Mouse (Mus musculus) neural tube, embryonic 15.5 days (tissue): ENCODE results near the gene Itgb7. TPM values are rescaled to one million over a fixed set of nuclear protein-coding genes. Genes with fewer than 3 reads are reported as not detected.

Experiments
- ATAC-seq: fragments of 200-750 bp; cut with Nextera tagmentation; 2 replicates; pipeline ENCODE4 v1.8.0; 2017; ENCODE audit warnings: mild to moderate bottlenecking, moderate TSS enrichment, moderate library complexity; ENCODE audit not compliant: low FRiP score
- H3K27ac ChIP-seq: fragments of 300-500 bp; sonication (generic); replicated peaks from 2 replicates; pipeline ENCODE4 v1.5.1; 2015; ENCODE audit warnings: mild to moderate bottlenecking, inconsistent platforms
- H3K27me3 ChIP-seq: fragments of 300-500 bp; sonication (generic); replicated peaks from 2 replicates; pipeline ENCODE4 v1.6.1; 2015; ENCODE audit warnings: inconsistent platforms
- H3K36me3 ChIP-seq: fragments of 300-500 bp; sonication (generic); 2 replicates; pipeline ENCODE4 v1.6.1; 2015; ENCODE audit warnings: inconsistent platforms
- H3K4me1 ChIP-seq: fragments of 300-500 bp; sonication (generic); 2 replicates; pipeline ENCODE4 v1.6.1; 2015; ENCODE audit warnings: inconsistent platforms
- H3K4me2 ChIP-seq: fragments of 300-500 bp; sonication (generic); 2 replicates; pipeline ENCODE4 v1.6.1; 2015; ENCODE audit warnings: inconsistent platforms, mild to moderate bottlenecking, moderate library complexity
- H3K4me3 ChIP-seq: fragments of 300-500 bp; sonication (generic); replicated peaks from 2 replicates; pipeline ENCODE4 v1.5.1; 2015; ENCODE audit warnings: mild to moderate bottlenecking, inconsistent platforms
- H3K9ac ChIP-seq: fragments of 300-500 bp; sonication (generic); replicated peaks from 2 replicates; pipeline ENCODE4 v1.6.1; 2015; ENCODE audit warnings: mild to moderate bottlenecking, inconsistent platforms
- H3K9me3 ChIP-seq: fragments of 300-500 bp; sonication (generic); replicated peaks from 2 replicates; pipeline ENCODE4 v1.6.1; 2016; ENCODE audit warnings: inconsistent platforms
- WGBS: fragments of 180-500 bp; shearing (Covaris S2); methylation state at CpG from one replicate; pipeline ENCODE4 v1.1.7; 2015; ENCODE audit warnings: mixed read lengths; 5-methylcytosine and 5-hydroxymethylcytosine counted together
- polyA plus RNA-seq: library from polyadenylated mRNA; unstranded; fragments of >200 nt; fragmentation: Nextera tagmentation; extraction: Ambion mirVana; gene quantifications from 2 replicates; pipeline ENCODE4 v1.2.1, GENCODE M21; 2015

Gene Itgb7
- polyA plus RNA-seq, 1 experiment from 2014 or later: 1.1 TPM

GRCm38 (mm10) chr15:102186239-102186638 lies 45.5 kb downstream of the Itgb7 start:
- Histone ChIP-seq H3K27ac (no peak overlapping the region), H3K4me1 (no peaks in the 10 kb centered on the region), H3K9ac (no peak overlapping the region), H3K4me3 (no peak overlapping the region), H3K9me3 (no peaks in the 10 kb centered on the region), H3K4me2 (no peak overlapping the region), H3K27me3 (no peaks in the 10 kb centered on the region), H3K36me3 (peaks cover 8% of the 10 kb centered on the region; the same call in 1 of the 2 replicates)
- 88% methylated on average over 11 of the region's 11 CpGs for WGBS
- no peak for ATAC-seq

GRCm38 (mm10) chr15:102183076-102183475 lies 48.7 kb downstream of the Itgb7 start:
- no peak overlapping the region for H3K4me2 ChIP-seq
- no peak overlapping the region for H3K27ac ChIP-seq
- H3K27me3 ChIP-seq: no peaks in the 10 kb centered on the region
- H3K9me3 ChIP-seq: no peaks in the 10 kb centered on the region
- ATAC-seq: no peak
- no peak overlapping the region for H3K9ac ChIP-seq
- H3K36me3 ChIP-seq: peaks cover 12% of the 10 kb centered on the region; the same call in 1 of the 2 replicates
- 94% methylated on average over 3 of the region's 3 CpGs for WGBS
- H3K4me1 ChIP-seq: no peaks in the 10 kb centered on the region
- H3K4me3 ChIP-seq: no peak overlapping the region

- Histone ChIP-seq H3K27ac (no peak overlapping the region), H3K4me3 (no peak overlapping the region), H3K4me2 (no peak overlapping the region), H3K9ac (no peak overlapping the region), H3K4me1 (no peaks in the 10 kb centered on the region), H3K36me3 (peaks cover 12% of the 10 kb centered on the region; the same call in 1 of the 2 replicates), H3K27me3 (no peaks in the 10 kb centered on the region), H3K9me3 (no peaks in the 10 kb centered on the region)
- no peak for ATAC-seq
- 94% methylated on average over 14 of the region's 14 CpGs for WGBS
Observed at GRCm38 (mm10) chr15:102179924-102180323, 51.8 kb downstream of the Itgb7 start.

- Histone ChIP-seq H3K9ac (no peak overlapping the region), H3K27ac (no peak overlapping the region), H3K9me3 (no peaks in the 10 kb centered on the region), H3K36me3 (0 out of 2 replicates have a peak, but pooled peaks cover 9% of the 10 kb centered on the region), H3K4me1 (no peaks in the 10 kb centered on the region), H3K4me2 (no peak overlapping the region), H3K4me3 (no peak overlapping the region), H3K27me3 (no peaks in the 10 kb centered on the region)
- 81% methylated on average over 9 of the region's 9 CpGs for WGBS
- no peak for ATAC-seq
Observed at GRCm38 (mm10) chr15:102179106-102179505, 52.6 kb downstream of the Itgb7 start.

GRCm38 (mm10) chr15:102178279-102178678 lies 53.5 kb downstream of the Itgb7 start:
- Histone ChIP-seq H3K27me3 (no peaks in the 10 kb centered on the region), H3K27ac (no peak overlapping the region), H3K9me3 (no peaks in the 10 kb centered on the region), H3K9ac (no peak overlapping the region), H3K36me3 (0 out of 2 replicates have a peak, but pooled peaks cover 9% of the 10 kb centered on the region), H3K4me1 (no peaks in the 10 kb centered on the region), H3K4me2 (no peak overlapping the region), H3K4me3 (no peak overlapping the region)
- WGBS: 9% methylated on average over 6 of the region's 6 CpGs
- no peak for ATAC-seq

GRCm38 (mm10) chr15:102177417-102177816 lies 54.3 kb downstream of the Itgb7 start:
- no peak overlapping the region for H3K4me3 ChIP-seq
- no peaks in the 10 kb centered on the region for H3K4me1 ChIP-seq
- no peaks in the 10 kb centered on the region for H3K9me3 ChIP-seq
- H3K36me3 ChIP-seq: 0 out of 2 replicates have a peak, but pooled peaks cover 7% of the 10 kb centered on the region
- no peak overlapping the region for H3K4me2 ChIP-seq
- no peaks in the 10 kb centered on the region for H3K27me3 ChIP-seq
- no peak overlapping the region for H3K27ac ChIP-seq
- no peak overlapping the region for H3K9ac ChIP-seq
- 87% methylated on average over 8 of the region's 8 CpGs for WGBS
- ATAC-seq: no peak

- no peaks in the 10 kb centered on the region for H3K9me3 ChIP-seq
- H3K4me1 ChIP-seq: no peaks in the 10 kb centered on the region
- H3K4me2 ChIP-seq: no peak overlapping the region
- ATAC-seq: no peak
- H3K36me3 ChIP-seq: 0 out of 2 replicates have a peak, but pooled peaks cover 7% of the 10 kb centered on the region
- no peak overlapping the region for H3K4me3 ChIP-seq
- WGBS: 87% methylated on average over 7 of the region's 7 CpGs
- H3K27me3 ChIP-seq: no peaks in the 10 kb centered on the region
- H3K27ac ChIP-seq: no peak overlapping the region
- H3K9ac ChIP-seq: no peak overlapping the region
Observed at GRCm38 (mm10) chr15:102176571-102177316, 55.0 kb downstream of the Itgb7 start.

- no peaks in the 10 kb centered on the region for H3K4me1 ChIP-seq
- WGBS: 90% methylated on average over 16 of the region's 16 CpGs
- no peak overlapping the region for H3K4me2 ChIP-seq
- no peak overlapping the region for H3K27ac ChIP-seq
- H3K9ac ChIP-seq: no peak overlapping the region
- no peak for ATAC-seq
- 0 out of 2 replicates have a peak, but pooled peaks cover 7% of the 10 kb centered on the region for H3K36me3 ChIP-seq
- H3K27me3 ChIP-seq: no peaks in the 10 kb centered on the region
- no peak overlapping the region for H3K4me3 ChIP-seq
- no peaks in the 10 kb centered on the region for H3K9me3 ChIP-seq
Observed at GRCm38 (mm10) chr15:102175736-102176319, 55.9 kb downstream of the Itgb7 start.

GRCm38 (mm10) chr15:102173581-102173980 lies 58.2 kb downstream of the Itgb7 start:
- Histone ChIP-seq H3K36me3 (0 out of 2 replicates have a peak, but pooled peaks cover 3% of the 10 kb centered on the region), H3K27me3 (no peaks in the 10 kb centered on the region), H3K9ac (no peak overlapping the region), H3K9me3 (no peaks in the 10 kb centered on the region), H3K4me3 (no peak overlapping the region), H3K4me1 (no peaks in the 10 kb centered on the region), H3K4me2 (no peak overlapping the region), H3K27ac (no peak overlapping the region)
- 97% methylated on average over 3 of the region's 3 CpGs for WGBS
- no peak for ATAC-seq

- Histone ChIP-seq H3K4me3 (no peak overlapping the region), H3K4me1 (no peaks in the 10 kb centered on the region), H3K36me3 (no peaks in the 10 kb centered on the region), H3K27ac (no peak overlapping the region), H3K9ac (no peak overlapping the region), H3K27me3 (no peaks in the 10 kb centered on the region), H3K9me3 (no peaks in the 10 kb centered on the region), H3K4me2 (no peak overlapping the region)
- ATAC-seq: no peak
- WGBS: 73% methylated on average over 2 of the region's 2 CpGs
Observed at GRCm38 (mm10) chr15:102169064-102169463, 62.7 kb downstream of the Itgb7 start.

- Histone ChIP-seq H3K9me3 (no peaks in the 10 kb centered on the region), H3K4me1 (no peaks in the 10 kb centered on the region), H3K36me3 (no peaks in the 10 kb centered on the region), H3K4me2 (no peak overlapping the region), H3K27ac (no peak overlapping the region), H3K9ac (no peak overlapping the region), H3K4me3 (no peak overlapping the region), H3K27me3 (no peaks in the 10 kb centered on the region)
- no peak for ATAC-seq
- WGBS: 61% methylated on average over 6 of the region's 6 CpGs
Observed at GRCm38 (mm10) chr15:102167620-102168021, 64.1 kb downstream of the Itgb7 start.
